Mouse (Mus musculus) ES-E14 (cell line): Measurements from ENCODE around the gene Gngt2.

Experiments
- CHD2 ChIP-seq: IDR thresholded peaks from 2 replicates; pipeline ENCODE4 v1.6.1; 2014; ENCODE audit warnings: mild to moderate bottlenecking, low read depth, low read length, inconsistent platforms
- HCFC1 ChIP-seq: IDR thresholded peaks from 2 replicates; pipeline ENCODE4 v1.6.1; 2012; ENCODE audit warnings: low read length, inconsistent platforms, borderline replicate concordance; ENCODE audit not compliant: insufficient read depth
- MAFK ChIP-seq: IDR thresholded peaks from 2 replicates; pipeline ENCODE4 v1.6.1; 2014; ENCODE audit warnings: mild to moderate bottlenecking, low read depth, low read length, inconsistent platforms; ENCODE audit not compliant: insufficient read depth
- ZC3H11A ChIP-seq: IDR thresholded peaks from 2 replicates; pipeline ENCODE4 v1.6.1; 2012; ENCODE audit warnings: low read depth, mild to moderate bottlenecking, inconsistent platforms, low read length, borderline replicate concordance
- ZNF384 ChIP-seq: IDR thresholded peaks from 2 replicates; pipeline ENCODE4 v1.6.1; 2012; ENCODE audit warnings: low read depth, low read length, inconsistent platforms

GRCm38 (mm10) chr11:95830411-95831275 lies 6.4 kb upstream of the Gngt2 start:
- TF ChIP-seq ZNF384: no peak
- TF ChIP-seq MAFK: no peak
- no peak for TF ChIP-seq ZC3H11A
- no peak for TF ChIP-seq HCFC1
- peak; percentile 74 for TF ChIP-seq CHD2
